In the genomic region with DNA sequence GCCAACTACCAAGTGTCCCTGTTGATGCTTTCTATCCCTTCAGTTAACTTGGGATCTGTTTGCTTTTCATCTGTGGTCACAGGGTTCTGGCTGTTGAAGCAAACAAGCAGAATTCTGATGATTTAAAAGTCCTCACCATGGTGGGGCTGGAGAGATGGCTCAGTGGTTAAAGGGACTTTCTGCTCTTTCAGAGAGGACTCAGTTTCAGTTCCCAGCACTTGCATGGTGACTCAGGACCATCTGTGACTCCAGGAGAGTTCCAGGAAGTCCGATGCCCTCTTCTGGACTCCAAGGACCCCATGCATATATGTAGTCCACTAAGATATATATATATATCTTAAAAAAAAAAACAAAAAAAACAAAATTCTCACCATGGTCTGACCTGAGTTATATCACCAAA, we compare ENCODE assay signal across 29 mouse cellular contexts. TPM values are rescaled to one million over a fixed set of nuclear protein-coding genes. Genes with fewer than 3 reads are reported as not detected.
A peak's percentile ranks its signal among the peaks of the same experiment; 100 is the strongest.
DNase-seq lines count a peak whose midpoint lies in the region; ATAC-seq and TF ChIP-seq lines count a peak whose summit lies in the region.
"Had no signal": no experiment of that assay in that cellular context is flagged by ENCODE, and none has a peak within 500 bp of the region (broad histone marks: within the 10 kb centered on the region; RNA-seq: fewer than 3 reads in every experiment).

No protein-coding gene starts in this region.

- no peak for TF ChIP-seq CTCF in CH12.LX (conservative IDR thresholded peaks at IDR 0.05 in 1 of 2, IDR thresholded peaks at IDR 0.05 in 1 of 2; ENCODE audit: low read depth in 2 of 2, low read length in 2 of 2)
- no peak for TF ChIP-seq CTCF in intestine, postnatal 0 days (IDR thresholded peaks at IDR 0.05; ENCODE audit: low read depth)

- dilution Hi-C loops in CH12.LX (cut with MboI; ENCODE audit: extremely low pct_ligation_motif_present, extremely low pct_unique_long_range_greater_than_20kb, low sequenced_read_pairs): no loop called here

- no peak overlapping the region for H3K9ac ChIP-seq in heart, embryonic 12.5 days
- H3K9ac ChIP-seq in CH12.LX (ENCODE audit: insufficient read depth, low read depth): no peak overlapping the region
- H3K9ac ChIP-seq in intestine, postnatal 0 days (ENCODE audit: low read depth, low read length): no peak overlapping the region
- H3K9ac ChIP-seq: embryonic facial prominence, embryonic 13.5 days; forebrain, embryonic 12.5 days; forebrain, embryonic 15.5 days; heart, embryonic 13.5 days; hindbrain, embryonic 13.5 days; intestine, embryonic 15.5 days had no signal

- no peak overlapping the region for H3K4me3 ChIP-seq in heart, embryonic 12.5 days
- no peak overlapping the region for H3K4me3 ChIP-seq in CH12.LX (replicated peaks in 1 of 3; ENCODE audit: low read depth in 2 of 3, low read length in 2 of 3, poor library complexity in 1 of 3)
- H3K4me3 ChIP-seq in intestine, postnatal 0 days (ENCODE audit: low read depth, low read length): no peak overlapping the region
- H3K4me3 ChIP-seq: embryonic facial prominence, embryonic 10.5 days; embryonic facial prominence, embryonic 13.5 days; erythroblast, embryonic 14.5 days; forebrain, embryonic 12.5 days; forebrain, embryonic 15.5 days; heart, embryonic 13.5 days; hindbrain, embryonic 13.5 days; intestine, embryonic 15.5 days had no signal

- no peak for ATAC-seq in heart, embryonic 12.5 days (ENCODE audit: insufficient number of reproducible peaks, low FRiP score)
- 0 out of 2 replicates have a peak, but pooled peaks have one; percentile 38 for ATAC-seq in granulocyte monocyte progenitor cell, adult 5-6 weeks (replicated peaks; ENCODE audit: poor library complexity, severe bottlenecking)
- ATAC-seq in intestine, postnatal 0 days: no peak
- ATAC-seq: forebrain, embryonic 15.5 days; hindbrain, embryonic 16.5 days; intestine, embryonic 15.5 days; Patski had no signal

- H3K27ac ChIP-seq in heart, embryonic 12.5 days (ENCODE audit: poor library complexity, severe bottlenecking): no peak overlapping the region
- 0 out of 2 replicates have a peak overlapping the region, but pooled peaks have one; percentile 4 for H3K27ac ChIP-seq in CH12.LX (ENCODE audit: insufficient read depth, low read depth)
- H3K27ac ChIP-seq in intestine, postnatal 0 days (ENCODE audit: low read depth, low read length): no peak overlapping the region
- H3K27ac ChIP-seq: embryonic facial prominence, embryonic 10.5 days; embryonic facial prominence, embryonic 13.5 days; forebrain, embryonic 12.5 days; forebrain, embryonic 15.5 days; heart, embryonic 13.5 days; intestine, embryonic 15.5 days had no signal

- H3K36me3 ChIP-seq in heart, embryonic 12.5 days: no peaks in the 10 kb centered on the region
- peaks cover 0 to 19% of the 10 kb centered on the region in 2 experiments for H3K36me3 ChIP-seq in CH12.LX (replicated peaks in 1 of 2; ENCODE audit: control insufficient read depth in 1 of 2, insufficient read depth in 1 of 2, low read length in 1 of 2)
- H3K36me3 ChIP-seq in intestine, postnatal 0 days (ENCODE audit: control insufficient read depth, insufficient read depth): no peaks in the 10 kb centered on the region
- H3K36me3 ChIP-seq: forebrain, embryonic 12.5 days; forebrain, embryonic 15.5 days; G1E; heart, embryonic 13.5 days had no signal

- peak; percentile 48 for DNase-seq in heart, adult 11 months
- no peak for DNase-seq in CH12.LX (ENCODE audit: extremely low read depth)
- no peak for DNase-seq in ovary, postnatal 10 days (ENCODE audit: low spot score)
- DNase-seq: adrenal gland, postnatal 10 days; adrenal gland, postnatal 36 days; cerebellum, adult 11-12 months; cerebellum, adult 8-10 months; cerebellum, postnatal 10 days; cerebellum, postnatal 36 days; embryo, embryonic 11 days; gastrocnemius, postnatal 10 days; gastrocnemius, postnatal 36 days; heart, adult 18-20 months; heart, postnatal 14 days; heart, postnatal 4 days had no signal

- peaks cover 23% of the 10 kb centered on the region for H3K4me1 ChIP-seq in heart, embryonic 12.5 days (replicated peaks)
- peaks cover 14 to 92% of the 10 kb centered on the region in 2 experiments for H3K4me1 ChIP-seq in CH12.LX (ENCODE audit: control insufficient read depth in 1 of 2, insufficient read depth in 2 of 2)
- H3K4me1 ChIP-seq in intestine, postnatal 0 days (replicated peaks; ENCODE audit: control insufficient read depth, insufficient read depth, low read length): peaks cover 4% of the 10 kb centered on the region; the same call in 1 of the 2 replicates

- no peak overlapping the region for H3K4me2 ChIP-seq in heart, embryonic 12.5 days
- 0 out of 2 replicates have a peak overlapping the region, but pooled peaks have one; percentile 16 for H3K4me2 ChIP-seq in CH12.LX (ENCODE audit: insufficient read depth, low read depth, poor library complexity, severe bottlenecking)
- no peak overlapping the region for H3K4me2 ChIP-seq in intestine, postnatal 0 days (replicated peaks; ENCODE audit: low read depth)
- H3K4me2 ChIP-seq: forebrain, embryonic 12.5 days; forebrain, embryonic 15.5 days; heart, embryonic 13.5 days; intestine, embryonic 15.5 days had no signal

- 79% methylated on average over 1 of the region's 1 CpGs for WGBS in heart, embryonic 12.5 days
- 85% methylated on average over 1 of the region's 1 CpGs for WGBS in intestine, postnatal 0 days

- H3K79me2 ChIP-seq in CH12.LX (replicated peaks; ENCODE audit: control insufficient read depth, extremely low read depth, insufficient read depth, poor library complexity, severe bottlenecking): peaks cover 27% of the 10 kb centered on the region

- in situ Hi-C loops in CH12.LX (cut with MboI; ENCODE audit: low pct_ligation_motif_present, low pct_unique_long_range_greater_than_20kb, low sequenced_read_pairs): loop anchor here (25.0 kb wide), 3 partner anchors 528 to 1578 kb away; no protein-coding TSS in a partner anchor

- no peaks in the 10 kb centered on the region; the same call in 1 of the 2 replicates for H3K27me3 ChIP-seq in heart, embryonic 12.5 days (replicated peaks)
- no peaks in the 10 kb centered on the region for H3K27me3 ChIP-seq in CH12.LX (replicated peaks)
- no peaks in the 10 kb centered on the region for H3K27me3 ChIP-seq in intestine, postnatal 0 days (replicated peaks; ENCODE audit: control insufficient read depth, insufficient read depth, low read length)
- H3K27me3 ChIP-seq: forebrain, embryonic 15.5 days; heart, embryonic 13.5 days; intestine, embryonic 15.5 days; Patski had no signal

- TF ChIP-seq EP300 in CH12.LX (IDR thresholded peaks at IDR 0.05; ENCODE audit: low read length): peak; percentile 66; the same call in 1 of the 2 replicates

- TF ChIP-seq POLR2A in CH12.LX (IDR thresholded peaks at IDR 0.05; ENCODE audit: low read depth, low read length): no peak

- no peak for TF ChIP-seq RAD21 in CH12.LX (IDR thresholded peaks at IDR 0.05; ENCODE audit: low read depth, low read length)

- no peaks in the 10 kb centered on the region for H3K9me3 ChIP-seq in heart, embryonic 12.5 days (replicated peaks)
- H3K9me3 ChIP-seq in CH12.LX (replicated peaks; ENCODE audit: low read length): no peaks in the 10 kb centered on the region
- no peaks in the 10 kb centered on the region for H3K9me3 ChIP-seq in intestine, postnatal 0 days (ENCODE audit: control insufficient read depth)
- H3K9me3 ChIP-seq: embryonic facial prominence, embryonic 10.5 days; embryonic facial prominence, embryonic 13.5 days; forebrain, embryonic 12.5 days; forebrain, embryonic 15.5 days; G1E; heart, embryonic 13.5 days; hindbrain, embryonic 13.5 days; intestine, embryonic 15.5 days had no signal

TF ChIP-seq in CH12.LX, 34 proteins besides CTCF, POLR2A, EP300 and RAD21:
- peak; percentile 65; the same call in 1 of the 2 replicates for TF ChIP-seq ETS1 (conservative IDR thresholded peaks at IDR 0.05; ENCODE audit: low read depth, low read length)
- no peak for TF ChIP-seq POLR2AphosphoS2 (IDR thresholded peaks at IDR 0.05; ENCODE audit: low read depth, low read length)
- peak; percentile 48; the same call in 1 of the 2 replicates for TF ChIP-seq JUND (conservative IDR thresholded peaks at IDR 0.05; ENCODE audit: low read depth, low read length)
- peak; percentile 81 for TF ChIP-seq IRF4 (IDR thresholded peaks at IDR 0.05; ENCODE audit: low read depth, low read length)
- TF ChIP-seq TCF12 (IDR thresholded peaks at IDR 0.05; ENCODE audit: low read depth, low read length): peak; percentile 54; the same call in 1 of the 2 replicates
- no peak for TF ChIP-seq TBP (conservative IDR thresholded peaks at IDR 0.05; ENCODE audit: low read depth, low read length)
- TF ChIP-seq MAZ (IDR thresholded peaks at IDR 0.05; ENCODE audit: low read depth, low read length): no peak
- peak; percentile 49 for TF ChIP-seq ELF1 (IDR thresholded peaks at IDR 0.05; ENCODE audit: low read depth, low read length)
- no peak for TF ChIP-seq ZKSCAN1 (IDR thresholded peaks at IDR 0.05; ENCODE audit: borderline replicate concordance, low read depth, low read length)
- 0 out of 2 replicates have a peak, but pooled peaks have one; percentile 4 for TF ChIP-seq BHLHE40 (IDR thresholded peaks at IDR 0.05; ENCODE audit: low read depth, low read length)
- no peak for TF ChIP-seq MAX (IDR thresholded peaks at IDR 0.05; ENCODE audit: low read length)

RNA-seq across cellular contexts. Expression of a gene that starts 11.9 kb away (rescaled TPM):
- polyA plus RNA-seq in heart, embryonic 12.5 days (2016; fragmentation: Nextera tagmentation; extraction: Ambion mirVana): 6.0 and 6.2 TPM in 2 replicates
- total RNA-seq in CH12.LX (2012; rRNA removed) (15.6 and 17.3 TPM in 2 replicates), CH12.LX (2014; rRNA removed) (15.7 and 16.4 TPM in 2 replicates)
- 22.9 and 24.4 TPM in 2 replicates for polyA plus RNA-seq in CH12.LX (2012; ENCODE audit: insufficient read length, low read depth)
- total RNA-seq in granulocyte monocyte progenitor cell, adult 5-6 weeks (2014; fragmentation: Nextera tagmentation): 2.1 and 2.5 TPM in 2 replicates
- total RNA-seq in granulocyte monocyte progenitor cell, adult 5-6 weeks (2017): 2.4 and 3.1 TPM in 2 replicates
- 11.7 and 12.7 TPM in 2 replicates for polyA plus RNA-seq in intestine, postnatal 0 days (2015; fragmentation: Nextera tagmentation; extraction: Ambion mirVana)
